Mouse (Mus musculus) cerebellum, adult 8-10 months (tissue): ENCODE results near the gene Fam129c.
A peak's percentile ranks its signal among the peaks of the same experiment; 100 is the strongest.

ENCODE experiments used
- DNase-seq: peaks from one replicate; pipeline ENCODE4 v3.0.0; 2022

Fam129c gene

DNA sequence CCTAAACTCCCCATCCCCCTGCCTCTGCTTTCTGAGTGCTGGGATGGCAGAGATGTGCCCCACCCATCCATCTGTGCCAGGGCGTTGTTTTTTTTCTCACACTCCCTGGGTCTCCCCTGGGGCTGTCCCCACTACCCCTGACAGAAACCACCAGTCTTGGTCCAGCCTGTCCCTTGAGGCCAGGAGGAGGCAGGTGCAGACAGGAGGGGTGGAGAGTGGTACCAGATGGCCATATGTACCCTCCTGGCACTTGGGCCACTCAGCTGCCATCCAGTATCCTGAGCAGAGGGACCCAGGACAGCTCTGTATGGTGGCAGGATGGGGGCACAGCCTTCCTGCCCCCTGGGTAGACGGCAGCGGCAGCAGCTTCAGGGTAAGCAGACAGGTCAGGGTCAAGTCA is at the start of gene Fam129c:
Gene Fam129c, plus strand, starts transcription at position 198 of the 400 bp plus-strand sequence.
- no peak for DNase-seq

DNA sequence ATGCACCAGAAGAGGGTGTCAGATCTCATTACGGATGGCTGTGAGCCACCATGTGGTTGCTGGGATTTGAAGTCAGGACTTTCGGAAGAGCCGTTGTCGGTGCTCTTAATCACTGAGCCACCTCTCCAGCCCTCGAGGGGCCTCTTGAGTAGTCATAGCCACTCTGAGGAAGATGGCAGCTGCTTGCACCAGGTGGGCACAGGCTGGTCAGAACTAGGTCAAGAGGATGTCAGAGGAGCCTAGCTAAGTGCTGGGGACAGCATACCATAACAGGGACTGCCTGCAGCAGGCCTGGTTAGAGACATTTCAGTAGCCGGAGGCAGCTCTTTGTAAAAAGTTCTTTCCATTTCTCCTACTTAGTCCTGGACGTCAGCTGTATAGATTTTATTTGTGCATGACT is 46.7 kb upstream of the Fam129c start:
- no peak for DNase-seq

DNA sequence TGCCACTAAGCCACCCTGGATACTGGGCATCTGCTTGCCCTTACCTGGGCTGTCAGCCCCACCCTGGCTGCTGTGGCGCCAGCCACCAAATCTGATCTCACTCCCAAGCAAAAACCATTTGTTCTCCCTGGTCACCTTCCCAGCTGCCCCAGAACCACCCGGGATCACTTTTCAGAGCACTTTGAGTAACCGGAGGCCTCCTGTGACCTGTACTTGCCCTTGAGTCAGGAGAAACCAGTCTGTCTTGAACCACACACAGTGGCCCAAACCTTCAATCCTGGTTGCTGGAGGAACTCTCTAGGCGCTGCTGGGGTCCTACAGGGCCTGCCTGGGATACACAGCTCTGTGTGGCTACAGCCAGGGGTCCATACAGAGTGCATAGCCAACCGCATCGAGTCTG is 44.7 kb upstream of the Fam129c start:
- no peak for DNase-seq

DNA sequence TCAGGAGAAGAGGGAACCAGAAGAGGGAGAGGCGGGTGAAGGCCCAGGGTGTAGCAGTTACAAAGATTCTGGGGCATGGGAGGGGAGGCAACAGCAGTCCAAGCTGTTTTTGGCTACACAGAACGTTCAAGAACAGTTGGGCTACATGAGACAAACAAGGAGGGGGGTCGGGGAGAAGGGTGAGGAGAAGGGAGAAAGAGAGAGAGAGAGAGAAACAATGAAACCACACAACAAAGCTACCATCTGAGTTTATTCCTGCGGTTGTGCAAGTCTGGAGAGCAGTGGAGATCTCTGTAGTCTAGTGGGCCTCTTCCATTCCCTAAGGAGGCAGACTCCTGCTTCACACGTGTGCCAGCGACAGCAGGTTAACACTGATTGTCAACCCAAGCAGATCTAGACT is 43.4 kb upstream of the Fam129c start:
- no peak for DNase-seq

DNA sequence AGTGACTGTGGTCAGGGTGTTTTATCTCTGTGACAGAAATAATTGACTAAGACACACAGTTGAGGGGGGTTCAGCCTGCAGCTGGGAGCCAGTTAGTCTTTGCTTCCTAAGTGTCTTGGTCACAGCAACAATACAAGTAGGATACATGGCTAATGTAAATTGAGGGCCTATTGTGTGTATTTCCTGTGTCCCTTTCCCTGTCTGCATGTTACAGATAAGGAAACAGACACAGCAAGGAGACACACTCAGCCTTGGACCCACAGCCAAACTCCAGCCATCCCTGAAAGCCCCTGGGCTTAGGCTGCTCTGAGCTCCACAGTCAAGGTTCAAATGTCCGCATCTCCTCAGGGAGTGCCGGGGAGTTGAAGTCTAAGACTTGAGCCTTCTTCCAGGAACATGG is 42.8 kb upstream of the Fam129c start:
- DNase-seq: no peak

DNA sequence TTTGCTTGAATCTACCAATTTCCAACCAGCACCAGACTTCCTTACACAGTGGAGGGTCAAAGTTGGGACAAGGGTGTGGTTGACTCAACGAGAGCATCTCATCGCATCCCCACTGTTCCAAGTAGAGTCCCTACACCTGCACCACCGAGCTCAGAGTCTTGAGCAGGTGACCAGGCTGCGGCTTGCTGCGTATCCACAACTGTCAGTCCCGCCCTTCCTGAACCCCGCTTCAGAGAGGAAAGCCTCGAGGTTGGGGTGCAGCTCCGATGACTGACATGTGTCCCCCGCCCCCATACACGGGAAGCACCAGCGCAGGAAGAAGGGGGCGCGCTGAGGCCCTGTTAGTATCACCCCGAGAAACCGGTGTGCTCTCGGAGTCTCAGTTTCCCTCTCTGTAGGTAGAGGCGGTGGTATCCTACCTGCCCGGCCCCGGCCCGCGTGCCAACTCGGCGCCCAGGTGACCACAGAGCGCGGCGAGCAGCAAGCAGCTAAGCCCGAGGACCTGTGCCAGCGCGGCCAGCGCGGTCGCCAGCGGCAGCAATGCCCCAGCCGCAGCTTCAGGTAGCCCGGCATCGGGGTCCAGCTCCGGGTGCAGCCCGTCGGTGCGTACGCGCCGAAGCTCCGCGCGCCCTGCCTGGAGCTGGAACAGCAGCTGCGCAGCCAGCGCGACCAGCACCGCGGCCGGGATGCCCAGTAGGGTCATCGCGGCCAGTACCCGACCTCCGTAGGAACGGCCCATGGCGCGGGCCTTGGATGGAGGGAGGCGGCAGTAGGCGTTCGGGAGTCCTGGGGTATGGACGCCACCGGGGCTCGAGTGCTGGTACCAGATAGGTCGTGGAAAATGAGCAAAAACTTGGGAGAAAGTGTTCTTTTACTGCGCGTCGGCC is 39.1 kb upstream of the Fam129c start, which contains the start of gene Tmem221:
Gene Tmem221, minus strand, starts transcription at position 801 of the 887 bp plus-strand sequence.
- no peak for DNase-seq

DNA sequence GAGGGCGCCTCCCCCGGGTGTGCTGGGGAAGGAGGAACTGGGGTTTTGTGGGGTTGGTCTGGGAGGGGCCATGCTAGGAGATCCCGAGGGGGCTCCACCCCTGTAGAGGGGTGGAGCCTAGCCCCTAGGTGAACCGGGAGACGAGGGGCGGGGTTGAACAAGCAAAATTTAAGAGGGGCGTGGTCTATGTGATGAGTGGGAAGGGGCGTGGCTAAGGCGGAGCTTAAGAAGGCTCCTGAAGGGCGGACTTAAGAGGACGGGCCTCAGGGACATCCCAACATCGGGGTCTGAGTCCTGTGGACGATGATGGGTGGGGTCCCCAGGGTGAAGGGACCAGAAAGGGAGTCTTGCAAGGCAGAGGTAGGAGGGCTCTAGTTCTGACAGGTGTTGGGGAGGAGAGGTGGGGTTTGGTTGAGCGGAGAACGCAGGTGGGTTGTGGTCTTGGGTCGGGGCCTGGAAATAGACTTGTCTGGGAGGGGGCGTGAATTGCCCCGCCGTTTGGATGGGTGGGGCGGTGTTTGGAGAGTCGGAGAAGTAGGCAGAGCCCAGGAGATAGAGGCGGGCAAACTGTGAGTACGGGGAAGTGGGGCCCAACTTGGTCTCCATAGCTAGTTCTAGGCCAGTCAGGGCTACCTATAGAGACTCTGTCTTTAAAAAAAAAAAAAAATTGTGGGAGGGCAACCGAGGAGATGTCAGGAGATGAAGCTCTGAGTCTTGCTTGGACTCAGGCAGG is 38.3 kb upstream of the Fam129c start:
- no peak for DNase-seq

DNA sequence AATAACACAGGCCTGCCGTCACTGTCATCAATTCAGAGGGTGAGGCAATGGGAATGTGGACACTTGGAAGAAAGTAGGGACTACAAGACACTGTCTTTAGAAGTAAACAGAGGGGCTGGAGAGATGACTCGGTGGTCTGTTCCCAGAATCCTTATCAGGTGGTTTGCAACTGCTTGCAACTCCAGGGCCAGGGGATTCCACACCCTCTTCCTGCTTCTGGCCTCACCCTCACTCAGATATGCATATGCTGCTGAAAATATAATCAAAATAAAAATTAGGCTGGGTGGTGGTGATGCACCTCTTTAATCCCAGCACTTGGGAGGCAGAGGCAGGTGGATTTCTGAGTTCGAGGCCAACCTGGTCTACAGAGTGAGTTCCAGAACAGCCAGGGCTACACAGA is 37.4 kb upstream of the Fam129c start:
- no peak for DNase-seq

DNA sequence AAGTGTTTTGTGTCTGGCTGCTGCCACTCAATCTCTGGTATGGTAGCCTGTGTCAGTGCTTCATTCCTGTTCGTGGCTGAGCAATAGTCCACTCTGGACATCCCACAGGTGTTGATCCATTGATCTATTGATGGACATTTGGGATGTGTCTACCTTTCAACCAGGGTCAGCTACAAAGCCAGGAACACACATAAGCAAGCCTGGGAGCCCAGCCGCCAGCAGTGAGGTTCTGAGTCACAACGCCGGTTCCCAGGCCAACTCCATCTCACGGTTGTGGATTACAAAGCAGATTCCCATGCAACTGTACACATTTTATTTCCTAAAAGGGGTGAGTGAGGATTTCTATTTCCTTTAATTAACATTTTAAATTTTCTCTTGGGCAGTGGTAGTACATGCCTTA is 36.7 kb upstream of the Fam129c start:
- no peak for DNase-seq

DNA sequence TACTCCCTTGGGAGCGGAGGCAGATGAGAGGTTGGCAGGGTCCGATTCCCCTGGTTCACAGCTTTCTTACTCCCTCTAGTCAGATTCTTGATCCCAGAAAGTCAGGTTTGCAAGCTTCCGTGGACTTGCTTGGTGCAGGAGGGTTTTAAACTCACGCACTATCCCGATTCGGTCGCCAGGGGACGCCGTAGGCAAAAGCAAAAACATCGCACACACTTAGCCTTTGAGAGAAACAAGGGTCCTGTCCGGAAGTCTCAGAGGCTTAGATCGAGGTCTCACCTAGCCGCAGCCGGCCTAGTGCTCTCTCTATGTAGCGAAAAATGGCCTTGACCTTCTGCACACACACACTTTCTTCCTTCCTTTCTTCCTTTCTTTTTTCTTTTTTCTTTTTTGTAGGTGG is 36.0 kb upstream of the Fam129c start:
- DNase-seq: peak; percentile 57

DNA sequence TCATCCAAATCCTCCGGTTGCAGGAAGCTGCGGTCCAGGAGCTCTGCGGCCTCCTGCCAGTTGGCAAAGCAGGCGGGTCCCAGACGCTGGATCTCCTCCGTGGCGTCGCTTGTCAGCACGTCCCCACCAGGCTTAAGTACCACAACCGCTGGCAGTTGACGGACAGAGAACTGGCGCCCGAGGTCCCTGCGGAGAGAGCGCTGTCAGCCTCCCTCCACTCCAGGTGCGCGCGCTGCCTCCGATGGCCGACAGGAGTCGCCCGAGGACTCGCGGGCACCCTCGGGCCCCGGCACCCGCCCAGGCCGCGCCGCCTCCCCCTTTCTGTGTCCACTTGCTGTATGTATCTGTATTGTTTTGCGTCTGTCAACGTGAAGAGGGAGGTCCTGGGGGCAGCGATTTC is 34.7 kb upstream of the Fam129c start:
- peak; percentile 84 for DNase-seq

DNA sequence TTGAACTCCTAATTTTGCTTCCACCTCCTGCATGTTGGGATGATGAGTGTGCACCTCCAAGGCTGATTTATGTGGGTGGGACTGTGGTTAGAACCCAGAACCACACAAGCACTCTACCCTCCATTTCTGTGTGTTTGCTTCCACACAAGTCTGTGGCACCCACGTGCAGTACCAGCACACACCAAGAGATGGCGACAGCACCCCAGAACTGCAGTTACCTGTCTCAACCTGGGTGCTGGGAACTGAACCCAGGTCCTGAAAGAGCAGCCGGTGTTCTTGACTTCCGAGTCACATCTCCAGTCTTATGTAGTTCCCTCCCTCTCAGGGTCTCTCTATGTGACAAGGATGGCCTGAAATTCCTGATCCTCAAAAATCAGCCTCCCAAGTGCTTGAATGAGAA is 33.5 kb upstream of the Fam129c start:
- DNase-seq: peak; percentile 21

DNA sequence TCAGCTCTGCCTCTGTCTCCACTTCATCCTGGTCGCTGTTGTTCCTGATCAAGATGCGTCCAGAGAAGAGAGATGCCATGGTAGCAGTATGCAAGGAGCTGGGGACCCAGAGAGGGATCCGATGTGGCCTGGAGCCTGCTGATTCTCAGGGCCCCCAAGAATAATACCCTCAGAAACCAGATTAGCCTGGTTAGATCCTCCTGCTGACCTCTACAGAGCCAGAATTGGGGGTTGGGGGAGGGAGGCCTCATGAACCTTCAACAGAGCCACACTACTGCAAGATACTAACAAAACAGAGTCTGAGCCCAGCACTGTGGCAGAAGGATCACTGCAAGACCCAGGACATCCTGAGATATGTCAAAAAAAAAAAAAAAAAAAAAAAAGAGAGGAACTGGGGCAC is 30.9 kb upstream of the Fam129c start, which contains the start of gene Nxnl1:
Gene Nxnl1, minus strand, starts transcription at position 101 of the 400 bp plus-strand sequence.
- DNase-seq: no peak

DNA sequence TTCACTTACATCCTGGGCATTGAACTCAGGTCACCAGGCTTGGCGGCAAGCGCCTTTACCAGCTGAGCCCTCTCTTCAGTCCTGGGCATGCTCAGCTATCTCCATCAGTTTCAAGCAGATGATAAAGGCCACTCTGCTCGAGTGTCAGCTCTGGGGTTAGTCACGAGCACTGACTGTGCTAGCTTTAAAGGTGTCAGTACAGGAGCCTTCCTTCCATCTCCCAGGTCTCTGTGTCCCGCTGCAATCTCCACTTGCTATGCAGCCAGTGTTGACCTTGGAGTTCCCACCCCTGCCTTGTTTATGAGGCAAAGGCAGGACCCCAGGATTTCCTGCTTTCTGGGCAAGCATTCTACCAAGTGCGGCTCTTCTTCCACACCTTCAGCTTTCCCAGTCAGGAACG is 29.9 kb upstream of the Fam129c start:
- peak; percentile 16 for DNase-seq

DNA sequence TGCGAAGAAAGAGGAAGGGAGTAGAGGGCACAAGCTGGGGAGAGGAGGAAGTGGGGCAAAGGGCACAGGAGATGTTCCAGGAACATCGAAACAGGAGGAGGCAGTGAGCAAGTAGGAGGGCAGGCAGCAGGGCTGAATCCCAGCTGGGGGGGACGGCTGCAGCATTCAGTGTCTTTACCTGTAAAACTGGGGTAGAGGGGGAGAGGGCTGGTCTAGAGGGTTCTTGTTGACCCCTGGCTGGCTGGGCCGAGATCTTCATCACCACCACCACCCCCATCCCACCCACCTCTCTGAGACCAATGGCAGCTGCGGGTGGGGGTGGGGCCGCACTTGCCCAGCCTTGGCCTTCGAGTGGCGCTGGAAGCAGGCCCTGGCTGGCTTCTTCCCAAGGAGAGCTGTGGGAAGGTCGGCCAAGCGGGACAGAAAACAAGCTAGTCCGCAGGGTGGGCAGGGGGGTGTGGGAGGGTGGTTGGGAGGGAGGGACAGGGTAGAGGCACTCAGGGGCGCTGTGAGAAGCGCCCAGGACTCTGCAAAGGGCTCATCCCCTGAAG is 29.0 kb upstream of the Fam129c start, which contains the start of gene Slc27a1:
Gene Slc27a1, plus strand, starts transcription at position 496 of the 551 bp plus-strand sequence.
- peak; percentile 64 for DNase-seq

DNA sequence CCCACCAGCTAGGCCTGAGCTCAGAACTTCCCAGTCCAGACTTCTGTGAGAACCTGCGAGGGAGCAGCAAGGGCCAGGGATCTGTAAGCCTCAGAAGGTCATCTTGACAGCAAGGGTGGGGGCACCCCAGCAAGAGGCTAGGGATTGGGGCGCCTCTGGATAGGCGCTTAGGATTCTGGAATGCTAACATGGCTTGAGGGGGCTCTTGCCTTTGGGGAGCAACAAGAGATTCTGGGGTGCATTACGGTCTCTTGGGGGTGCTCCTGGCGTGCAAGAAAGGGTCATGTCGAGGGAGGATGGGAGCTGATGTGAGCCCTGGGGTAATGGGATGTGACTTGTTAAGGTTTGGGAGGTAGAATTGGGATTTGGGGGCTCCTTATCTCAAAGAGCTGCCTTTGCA is 28.5 kb upstream of the Fam129c start:
- no peak for DNase-seq

DNA sequence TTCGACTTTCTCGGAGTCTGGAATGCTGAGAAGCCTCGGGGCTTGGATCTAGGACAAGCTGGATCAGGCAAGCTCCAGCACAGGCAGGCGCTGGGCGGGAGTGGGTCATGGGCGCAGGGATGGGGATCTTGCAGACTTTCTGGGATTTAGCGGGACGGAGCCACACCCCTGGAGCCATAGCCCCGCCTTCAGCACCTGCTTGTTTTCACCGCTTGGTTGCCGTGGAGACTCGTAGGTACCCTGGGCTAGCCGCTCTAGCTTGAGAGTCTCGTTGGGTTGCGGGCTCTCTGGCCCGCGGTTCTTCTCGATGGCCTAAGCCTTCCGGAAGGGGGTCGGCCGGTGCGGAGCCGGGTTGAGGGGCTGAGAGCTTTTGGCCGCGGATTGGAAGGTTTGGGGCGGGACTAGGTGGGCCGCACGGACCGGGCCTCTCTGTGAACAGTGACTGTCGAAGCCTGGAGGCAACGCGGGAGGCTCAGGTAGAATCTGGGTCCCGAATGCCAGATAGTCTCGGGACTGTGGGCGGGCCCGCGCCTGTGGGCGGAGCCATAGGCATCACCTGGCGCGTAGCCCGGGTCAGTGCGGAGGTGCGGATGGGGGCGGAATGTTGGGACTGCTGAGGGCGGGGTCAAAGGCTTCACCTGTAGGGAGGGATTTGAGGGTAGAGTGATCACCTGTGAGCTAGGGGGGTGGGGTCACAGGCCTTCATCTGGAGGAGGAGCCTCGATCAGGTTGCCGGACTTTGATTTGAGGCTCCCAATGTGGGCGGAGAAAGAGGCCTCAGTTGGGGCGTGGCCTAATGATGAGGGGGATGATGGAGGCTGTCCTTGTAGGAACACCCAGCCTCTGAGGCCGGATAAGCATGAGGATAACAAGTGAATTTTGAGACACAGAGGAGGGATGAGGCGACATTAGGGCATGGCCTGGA is 27.8 kb upstream of the Fam129c start:
- peak; percentile 97 for DNase-seq

DNA sequence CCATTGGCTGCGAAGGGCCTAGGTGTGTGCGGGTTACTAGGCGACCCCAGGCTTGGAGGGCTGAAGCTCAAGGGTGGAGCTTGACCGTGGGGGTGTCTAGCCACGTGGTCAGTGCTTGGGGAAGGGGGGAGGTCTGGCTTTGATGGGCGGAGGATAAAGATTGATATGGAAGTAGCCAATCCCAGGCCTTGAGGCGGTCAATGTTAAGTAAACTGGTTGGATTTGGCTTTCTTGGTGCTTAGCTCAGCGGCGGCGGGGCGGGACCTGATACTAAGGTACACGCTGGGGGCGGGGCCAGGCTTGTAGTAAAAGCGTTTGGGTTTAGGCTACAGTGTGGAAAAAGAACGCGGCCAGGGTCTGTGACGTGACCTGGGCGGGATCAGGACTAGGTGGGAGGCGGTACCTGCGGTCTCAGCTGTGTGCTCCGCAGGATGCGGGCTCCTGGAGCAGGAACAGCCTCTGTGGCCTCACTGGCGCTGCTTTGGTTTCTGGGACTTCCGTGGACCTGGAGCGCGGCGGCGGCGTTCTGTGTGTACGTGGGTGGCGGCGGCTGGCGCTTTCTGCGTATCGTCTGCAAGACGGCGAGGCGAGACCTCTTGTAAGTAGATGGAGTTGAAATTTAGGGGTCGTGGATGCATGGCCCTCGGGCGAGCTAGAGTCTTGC is 27.0 kb upstream of the Fam129c start:
- DNase-seq: peak; percentile 96

DNA sequence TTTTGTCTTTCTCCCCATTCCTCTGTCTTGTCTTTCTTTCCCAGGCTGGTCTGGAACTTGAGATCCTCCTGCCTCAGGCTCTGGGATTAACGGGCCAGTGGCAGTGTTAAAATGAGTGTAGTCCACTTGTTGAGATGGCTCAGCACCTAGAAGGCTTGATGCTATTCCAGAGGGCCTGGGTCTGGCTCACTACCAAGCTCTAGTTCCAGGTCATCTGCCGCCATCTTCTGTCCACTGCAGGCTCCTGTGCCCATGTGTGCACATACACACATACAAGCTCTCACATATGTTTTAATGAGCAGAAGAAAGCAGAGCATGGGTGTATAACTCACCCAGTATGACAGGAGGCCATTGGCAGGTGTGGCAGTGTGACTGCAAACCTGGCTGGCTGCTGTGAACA is 25.4 kb upstream of the Fam129c start:
- DNase-seq: peak; percentile 33

DNA sequence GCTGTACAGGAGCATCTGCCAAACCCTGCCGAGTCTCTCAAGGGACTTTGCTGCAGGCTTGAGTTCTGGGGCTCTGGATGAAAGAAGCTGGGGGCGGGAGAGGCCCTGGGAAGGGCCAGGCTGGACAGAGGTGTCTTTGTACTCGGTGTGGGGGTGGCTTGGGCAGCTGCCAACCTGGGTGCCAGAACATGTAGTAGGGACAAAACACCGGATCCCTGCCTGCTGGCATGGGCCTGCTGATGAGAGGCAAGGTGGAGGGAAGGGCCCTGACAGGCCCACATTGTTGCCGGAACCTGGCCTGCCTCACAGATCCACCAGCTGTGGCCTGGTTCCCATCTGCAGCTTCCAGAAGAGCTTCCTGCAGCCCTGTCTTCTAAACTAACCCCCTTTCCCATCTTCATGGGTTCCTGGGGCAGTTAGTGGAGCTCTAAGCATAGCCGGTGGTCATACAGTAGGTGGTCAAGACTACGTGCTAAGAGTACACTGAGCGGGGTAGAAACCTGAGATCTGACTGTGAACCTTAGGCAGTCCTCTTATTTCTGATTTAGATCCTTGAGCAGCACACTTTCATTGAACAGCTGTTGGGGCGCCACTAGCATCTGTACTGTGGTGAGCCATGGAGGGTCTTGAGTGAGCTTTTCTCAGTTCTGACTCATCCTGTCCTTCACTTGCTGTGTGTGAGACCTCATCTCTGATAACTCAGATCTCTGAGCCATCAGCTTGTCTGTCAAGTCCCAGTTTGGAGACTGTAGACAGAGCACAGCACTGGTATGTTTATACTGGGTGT is 24.4 kb upstream of the Fam129c start:
- peak; percentile 67 for DNase-seq

DNA sequence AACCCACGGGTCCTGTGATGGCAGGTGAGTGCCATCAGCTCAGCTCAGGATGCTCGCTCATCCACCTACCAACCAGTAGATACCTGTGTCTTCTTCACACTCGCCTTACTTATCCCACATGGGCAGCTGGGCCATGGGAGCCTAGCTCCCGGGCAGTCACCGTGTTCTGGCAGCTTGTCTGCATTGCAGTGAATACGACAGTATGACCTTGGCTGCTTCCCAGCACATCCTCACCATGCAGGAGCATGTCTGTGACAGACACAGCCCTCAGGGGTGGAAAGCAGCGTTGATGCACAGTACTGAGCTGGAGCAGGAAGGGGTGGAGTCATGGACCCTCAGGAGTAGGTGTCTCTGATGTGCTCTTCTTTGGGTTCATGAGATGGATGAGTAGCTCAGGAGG is 23.0 kb upstream of the Fam129c start:
- DNase-seq: no peak
